Mouse (Mus musculus) MEL (cell line): ENCODE data around the gene Slc17a3. TPM values are rescaled to one million over a fixed set of nuclear protein-coding genes. Genes with fewer than 3 reads are reported as not detected.

Experiments used
- DNase-seq: peaks from one replicate; pipeline ENCODE4 v3.0.0; 2011; ENCODE audit warnings: low read depth, low spot score
- H3K27ac ChIP-seq: 2 replicates; pipeline ENCODE4 v1.5.1; 2012; ENCODE audit warnings: low read depth, mild to moderate bottlenecking, control low read depth, low read length, moderate library complexity; ENCODE audit not compliant: control insufficient read depth
- H3K27me3 ChIP-seq, 2 experiments: fragments of 150-350 bp in 1 of 2; sonication (generic) in 1 of 2; 2 replicates each; pipeline ENCODE4 v1.6.1; 2012; ENCODE audit warnings: low read length in 2 of 2, mild to moderate bottlenecking in 2 of 2, improper control_type of control experiment in 1 of 2, moderate library complexity in 1 of 2; ENCODE audit not compliant: insufficient read depth in 2 of 2, control insufficient read depth in 1 of 2
- H3K36me3 ChIP-seq, 2 experiments: 2 replicates each; pipeline ENCODE4 v1.6.1; 2012 to 2014; ENCODE audit warnings: low read length in 2 of 2, improper control_type of control experiment in 1 of 2, inconsistent platforms in 1 of 2, mild to moderate bottlenecking in 1 of 2; ENCODE audit not compliant: insufficient read depth in 2 of 2, control insufficient read depth in 1 of 2
- H3K4me1 ChIP-seq, 2 experiments: fragments of 150-350 bp in 1 of 2; sonication (generic) in 1 of 2; 2 replicates each; pipeline ENCODE4 v1.6.1; 2012; ENCODE audit warnings: low read length in 2 of 2, improper control_type of control experiment in 1 of 2, mild to moderate bottlenecking in 1 of 2; ENCODE audit not compliant: insufficient read depth in 2 of 2, control insufficient read depth in 1 of 2
- H3K4me3 ChIP-seq, 2 experiments: fragments of 150-350 bp in 1 of 2; sonication (generic) in 1 of 2; 2 replicates each; pipeline ENCODE4 v1.5.1; 2012; ENCODE audit warnings: low read depth in 2 of 2, low read length in 2 of 2, mild to moderate bottlenecking in 2 of 2, moderate library complexity in 2 of 2, control low read depth in 1 of 2, improper control_type of control experiment in 1 of 2; ENCODE audit not compliant: control insufficient read depth in 1 of 2, insufficient read depth in 1 of 2
- H3K79me2 ChIP-seq: 2 replicates; pipeline ENCODE4 v1.6.1; 2012; ENCODE audit warnings: mild to moderate bottlenecking, low read length, moderate library complexity; ENCODE audit not compliant: control insufficient read depth, poor library complexity, insufficient read depth
- H3K9ac ChIP-seq: 2 replicates; pipeline ENCODE4 v1.6.1; 2012; ENCODE audit warnings: low read depth, mild to moderate bottlenecking, control low read depth, low read length, moderate library complexity; ENCODE audit not compliant: control insufficient read depth, poor library complexity, severe bottlenecking
- H3K9me3 ChIP-seq: fragments of 150-350 bp; sonication (generic); replicated peaks from 2 replicates; pipeline ENCODE4 v1.6.1; 2012; ENCODE audit warnings: mild to moderate bottlenecking, low read length, improper control_type of control experiment, moderate library complexity; ENCODE audit not compliant: insufficient read depth
- BHLHE40 ChIP-seq: IDR thresholded peaks from 2 replicates; pipeline ENCODE4 v1.6.1; 2012; ENCODE audit warnings: low read depth, mild to moderate bottlenecking, inconsistent platforms, low read length, improper control_type of control experiment, borderline replicate concordance
- CHD2 ChIP-seq: IDR thresholded peaks from 2 replicates; pipeline ENCODE4 v1.6.1; 2011; ENCODE audit warnings: low read length, improper control_type of control experiment
- CTCF ChIP-seq, 3 experiments: IDR thresholded peaks in 2 of 3; conservative IDR thresholded peaks in 1 of 3; 2 replicates each; pipeline ENCODE4 v1.5.1; 2011 to 2012; ENCODE audit warnings: low read length in 3 of 3, low read depth in 2 of 3, mild to moderate bottlenecking in 2 of 3, improper control_type of control experiment in 1 of 3, inconsistent platforms in 1 of 3, mixed read lengths in 1 of 3, moderate library complexity in 1 of 3; ENCODE audit not compliant: control insufficient read depth in 1 of 3, insufficient read depth in 1 of 3, poor library complexity in 1 of 3, severe bottlenecking in 1 of 3
- ELF1 ChIP-seq: IDR thresholded peaks from 2 replicates; pipeline ENCODE4 v1.6.1; 2014; ENCODE audit warnings: low read depth, mild to moderate bottlenecking, inconsistent platforms, low read length, improper control_type of control experiment, moderate library complexity
- EP300 ChIP-seq, 2 experiments: IDR thresholded peaks; 2 replicates each; pipeline ENCODE4 v1.6.1; 2011; ENCODE audit warnings: improper control_type of control experiment in 2 of 2, low read length in 2 of 2, low read depth in 1 of 2, mild to moderate bottlenecking in 1 of 2
- ETS1 ChIP-seq: IDR thresholded peaks from 2 replicates; pipeline ENCODE4 v1.6.1; 2012; ENCODE audit warnings: low read depth, mild to moderate bottlenecking, inconsistent platforms, low read length, improper control_type of control experiment, moderate library complexity
- GATA1 ChIP-seq: IDR thresholded peaks from 2 replicates; pipeline ENCODE4 v1.6.1; 2011; ENCODE audit warnings: low read depth, low read length, improper control_type of control experiment
- HCFC1 ChIP-seq: IDR thresholded peaks from 2 replicates; pipeline ENCODE4 v1.6.1; 2012; ENCODE audit warnings: low read depth, mild to moderate bottlenecking, inconsistent platforms, low read length, improper control_type of control experiment, moderate library complexity
- JUND ChIP-seq: IDR thresholded peaks from 2 replicates; pipeline ENCODE4 v1.6.1; 2011; ENCODE audit warnings: low read depth, mild to moderate bottlenecking, improper control_type of control experiment, low read length
- MAFK ChIP-seq: IDR thresholded peaks from 2 replicates; pipeline ENCODE4 v1.6.1; 2011; ENCODE audit warnings: low read depth, mild to moderate bottlenecking, low read length, improper control_type of control experiment, borderline replicate concordance
- MAX ChIP-seq: IDR thresholded peaks from 2 replicates; pipeline ENCODE4 v1.6.1; 2011; ENCODE audit warnings: low read length, improper control_type of control experiment
- MYC ChIP-seq: IDR thresholded peaks from 2 replicates; pipeline ENCODE4 v1.6.1; 2011; ENCODE audit warnings: low read depth, mild to moderate bottlenecking, low read length, improper control_type of control experiment, moderate library complexity
- NELFE ChIP-seq: IDR thresholded peaks from 2 replicates; pipeline ENCODE4 v1.6.1; 2011; ENCODE audit warnings: low read depth, low read length, improper control_type of control experiment
- NRF1 ChIP-seq: IDR thresholded peaks from 2 replicates; pipeline ENCODE4 v1.6.1; 2014; ENCODE audit warnings: low read depth, mild to moderate bottlenecking, inconsistent platforms, low read length, improper control_type of control experiment, moderate library complexity; ENCODE audit not compliant: poor library complexity, insufficient read depth, severe bottlenecking
- POLR2A ChIP-seq, 2 experiments: IDR thresholded peaks; 2 replicates each; pipeline ENCODE4 v1.6.1; 2011 to 2012; ENCODE audit warnings: low read length in 2 of 2, mild to moderate bottlenecking in 2 of 2, control low read depth in 1 of 2, improper control_type of control experiment in 1 of 2, low read depth in 1 of 2, moderate library complexity in 1 of 2; ENCODE audit not compliant: control insufficient read depth in 1 of 2, insufficient read depth in 1 of 2, poor library complexity in 1 of 2
- POLR2AphosphoS2 ChIP-seq: IDR thresholded peaks from 2 replicates; pipeline ENCODE4 v1.6.1; 2011; ENCODE audit warnings: low read length, improper control_type of control experiment
- POLR2AphosphoS5 ChIP-seq: IDR thresholded peaks from 2 replicates; pipeline ENCODE4 v1.6.1; 2012; ENCODE audit warnings: low read depth, borderline replicate concordance, mild to moderate bottlenecking, inconsistent platforms, low read length, moderate library complexity, mixed read lengths
- RAD21 ChIP-seq: IDR thresholded peaks from 2 replicates; pipeline ENCODE4 v1.6.1; 2011; ENCODE audit warnings: mild to moderate bottlenecking, low read depth, low read length, improper control_type of control experiment
- RCOR1 ChIP-seq: IDR thresholded peaks from 2 replicates; pipeline ENCODE4 v1.6.1; 2012; ENCODE audit warnings: low read depth, mild to moderate bottlenecking, inconsistent platforms, low read length, improper control_type of control experiment
- SIN3A ChIP-seq: IDR thresholded peaks from 2 replicates; pipeline ENCODE4 v1.6.1; 2012; ENCODE audit warnings: low read length, improper control_type of control experiment, inconsistent platforms
- SMC3 ChIP-seq: IDR thresholded peaks from 2 replicates; pipeline ENCODE4 v1.6.1; 2011; ENCODE audit warnings: low read depth, low read length, improper control_type of control experiment
- TAL1 ChIP-seq: IDR thresholded peaks from 2 replicates; pipeline ENCODE4 v1.6.1; 2012; ENCODE audit warnings: mild to moderate bottlenecking, inconsistent platforms, low read length, moderate library complexity, mixed read lengths
- TCF12 ChIP-seq: IDR thresholded peaks from 2 replicates; pipeline ENCODE4 v1.6.1; 2014; ENCODE audit warnings: low read depth, mild to moderate bottlenecking, inconsistent platforms, low read length, improper control_type of control experiment, moderate library complexity
- UBTF ChIP-seq: IDR thresholded peaks from 2 replicates; pipeline ENCODE4 v1.6.1; 2012; ENCODE audit warnings: low read depth, mild to moderate bottlenecking, inconsistent platforms, low read length, improper control_type of control experiment, moderate library complexity, borderline replicate concordance; ENCODE audit not compliant: insufficient read depth
- USF1 ChIP-seq: IDR thresholded peaks from 2 replicates; pipeline ENCODE4 v1.6.1; 2014; ENCODE audit warnings: low read depth, mild to moderate bottlenecking, inconsistent platforms, low read length, improper control_type of control experiment, moderate library complexity
- USF2 ChIP-seq, 2 experiments: IDR thresholded peaks; 2 replicates each; pipeline ENCODE4 v1.6.1; 2011 to 2012; ENCODE audit warnings: improper control_type of control experiment in 2 of 2, low read length in 2 of 2, borderline replicate concordance in 1 of 2, inconsistent platforms in 1 of 2, low read depth in 1 of 2, mild to moderate bottlenecking in 1 of 2; ENCODE audit not compliant: insufficient read depth in 1 of 2
- ZC3H11A ChIP-seq: IDR thresholded peaks from 2 replicates; pipeline ENCODE4 v1.6.1; 2012; ENCODE audit warnings: low read depth, mild to moderate bottlenecking, inconsistent platforms, low read length, improper control_type of control experiment
- ZMIZ1 ChIP-seq: IDR thresholded peaks from 2 replicates; pipeline ENCODE4 v1.6.1; 2012; ENCODE audit warnings: low read depth, mild to moderate bottlenecking, inconsistent platforms, low read length, improper control_type of control experiment, moderate library complexity
- polyA plus RNA-seq, 2 experiments: library from polyadenylated mRNA; stranded (reverse) in 1 of 2; unstranded in 1 of 2; fragments of >175 nt in 1 of 2; fragments of >200 nt in 1 of 2; gene quantifications; 2 replicates each; pipeline versions ENCODE4 v1.2.1 to v1.2.4; 2012; ENCODE audit warnings: low replicate concordance in 2 of 2, low read depth in 1 of 2; ENCODE audit not compliant: insufficient read length in 2 of 2, insufficient read depth in 1 of 2, missing spikeins in 1 of 2
- total RNA-seq: library from RNA; depleted of rRNA; stranded (reverse); fragments of 300-350 nt; gene quantifications from 2 replicates; pipeline ENCODE4 v1.2.3, GENCODE M21; 2012

The Slc17a3 gene
- total and polyA plus RNA-seq, 3 experiments, result not detected

DNA sequence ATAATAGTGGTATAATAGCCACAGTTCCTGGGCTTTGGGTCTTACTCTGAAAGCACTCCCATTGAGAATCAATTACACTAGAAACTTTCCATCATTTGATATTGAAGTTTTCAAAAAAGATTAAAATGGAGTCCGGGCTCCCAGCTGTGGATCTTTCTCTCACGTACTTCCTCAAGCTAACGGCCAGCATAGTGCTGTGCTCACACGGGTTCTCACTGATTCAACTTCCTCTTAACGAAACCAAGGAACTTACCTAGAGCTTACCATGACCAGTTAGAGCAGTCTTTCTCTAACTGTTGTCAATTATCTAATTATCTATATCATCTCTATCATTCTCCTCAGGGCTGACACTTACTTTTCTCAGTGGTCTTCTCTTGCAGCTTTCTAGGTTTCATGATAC is 40.4 kb downstream of the Slc17a3 start (continued):
- 0 out of 2 replicates have a peak, but pooled peaks have one; percentile 40 for TF ChIP-seq HCFC1
- peak; percentile 38 to 42; a peak in 2 of 4 replicates for TF ChIP-seq EP300 (IDR thresholded peaks at IDR 0.05; ENCODE audit: low read depth in 1 of 2, low read length in 2 of 2)
- no peak for TF ChIP-seq BHLHE40
- no peak for TF ChIP-seq UBTF
- no peak for TF ChIP-seq USF1
- TF ChIP-seq NELFE, result no peak
- no peak for TF ChIP-seq ZMIZ1
- no peak for TF ChIP-seq CTCF (IDR thresholded peaks at IDR 0.05 in 2 of 3, conservative IDR thresholded peaks at IDR 0.05 in 1 of 3; ENCODE audit: control insufficient read depth in 1 of 3, insufficient read depth in 1 of 3, low read depth in 2 of 3, low read length in 3 of 3, poor library complexity in 1 of 3, severe bottlenecking in 1 of 3)
- no peak for TF ChIP-seq POLR2AphosphoS5
- TF ChIP-seq JUND, result no peak
- 0 out of 2 replicates have a peak, but pooled peaks have one; percentile 12 for TF ChIP-seq GATA1
- no peak for TF ChIP-seq MAFK
- no peak for TF ChIP-seq ELF1

DNA sequence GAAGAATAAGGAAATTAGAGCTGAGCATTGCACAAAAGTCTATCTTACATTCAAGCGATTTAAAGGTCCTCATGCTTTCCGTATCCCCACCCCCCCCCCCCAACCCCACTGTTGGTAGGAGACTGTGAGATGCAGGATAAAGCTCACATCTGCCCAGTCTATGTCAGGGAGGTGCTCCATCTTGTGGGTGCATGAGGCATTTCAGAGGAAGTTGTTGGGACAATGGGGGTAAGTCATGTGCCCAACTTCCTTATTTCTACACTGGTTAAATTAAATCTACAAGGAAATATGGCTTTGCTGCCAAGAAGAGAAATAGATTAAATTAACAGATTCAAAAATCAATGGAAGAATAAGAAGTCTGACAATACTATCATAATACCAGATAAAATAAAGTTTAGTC is 46.3 kb downstream of the Slc17a3 start:
- no peaks in the 10 kb centered on the region for H3K9me3 ChIP-seq
- no peak overlapping the region for H3K27ac ChIP-seq
- peaks cover 0 to 2% of the 10 kb centered on the region in 2 experiments; a peak in 2 of 4 replicates for H3K27me3 ChIP-seq
- peak; percentile 87 for DNase-seq
- TF ChIP-seq TAL1 (no peak), TCF12 (no peak), RCOR1 (peak; percentile 75; the same call in 1 of the 2 replicates), ZC3H11A (0 out of 2 replicates have a peak, but pooled peaks have one; percentile 43), ZMIZ1 (no peak), GATA1 (peak; percentile 43; the same call in 1 of the 2 replicates), USF1 (peak; percentile 90), UBTF (no peak), HCFC1 (0 out of 2 replicates have a peak, but pooled peaks have one; percentile 36), USF2 (IDR thresholded peaks at IDR 0.05; ENCODE audit: borderline replicate concordance in 1 of 2, insufficient read depth in 1 of 2, low read depth in 1 of 2, low read length in 2 of 2) (peak in 1 of 2 experiments; percentile 53; a peak in 1 of 4 replicates), EP300 (IDR thresholded peaks at IDR 0.05; ENCODE audit: low read depth in 1 of 2, low read length in 2 of 2) (peak; percentile 55 to 62; a peak in 3 of 4 replicates), ELF1 (peak; percentile 64; the same call in 1 of the 2 replicates), NELFE (no peak), SIN3A (0 out of 2 replicates have a peak, but pooled peaks have one; percentile 43), NRF1 (no peak), POLR2AphosphoS2 (no peak), RAD21 (peak; percentile 46), SMC3 (peak; percentile 81), POLR2A (IDR thresholded peaks at IDR 0.05; ENCODE audit: control insufficient read depth in 1 of 2, insufficient read depth in 1 of 2, low read depth in 1 of 2, low read length in 2 of 2, poor library complexity in 1 of 2) (no peak), MYC (peak; percentile 75), POLR2AphosphoS5 (no peak), CTCF (IDR thresholded peaks at IDR 0.05 in 2 of 3, conservative IDR thresholded peaks at IDR 0.05 in 1 of 3; ENCODE audit: control insufficient read depth in 1 of 3, insufficient read depth in 1 of 3, low read depth in 2 of 3, low read length in 3 of 3, poor library complexity in 1 of 3, severe bottlenecking in 1 of 3) (peak; percentile 45 to 74 (median 67)), MAX (peak; percentile 53; the same call in 1 of the 2 replicates), ETS1 (peak; percentile 32; the same call in 1 of the 2 replicates), CHD2 (no peak), BHLHE40 (peak; percentile 95)
- no peak overlapping the region for H3K9ac ChIP-seq
- no peaks in the 10 kb centered on the region for H3K79me2 ChIP-seq
- 0 out of 4 replicates have a peak, but pooled peaks cover 0 to 2% of the 10 kb centered on the region in 2 experiments for H3K4me1 ChIP-seq
- no peak overlapping the region for H3K4me3 ChIP-seq
- H3K36me3 ChIP-seq, result peaks cover 0 to 2% of the 10 kb centered on the region in 2 experiments; a peak in 2 of 4 replicates
